Mouse (Mus musculus) intestine, embryonic 15.5 days (tissue): ENCODE measurements around the gene Zmynd19. TPM values are rescaled to one million over a fixed set of nuclear protein-coding genes. Genes with fewer than 3 reads are reported as not detected.

ENCODE experiments used
- ATAC-seq: fragments of 200-750 bp; cut with Nextera tagmentation; 2 replicates; pipeline ENCODE4 v1.8.0; 2017; ENCODE audit warnings: moderate TSS enrichment, moderate library complexity
- H3K27ac ChIP-seq: fragments of 300-500 bp; sonication (generic); 2 replicates; pipeline ENCODE4 v1.5.1; 2015; ENCODE audit warnings: mild to moderate bottlenecking, inconsistent platforms
- H3K27me3 ChIP-seq: fragments of 300-500 bp; sonication (generic); replicated peaks from 2 replicates; pipeline ENCODE4 v1.6.1; 2015; ENCODE audit warnings: inconsistent platforms
- H3K36me3 ChIP-seq: fragments of 300-500 bp; sonication (generic); 2 replicates; pipeline ENCODE4 v1.6.1; 2015; ENCODE audit warnings: inconsistent platforms
- H3K4me1 ChIP-seq: fragments of 300-500 bp; sonication (generic); replicated peaks from 2 replicates; pipeline ENCODE4 v1.6.1; 2015; ENCODE audit warnings: inconsistent platforms
- H3K4me2 ChIP-seq: fragments of 300-500 bp; sonication (generic); replicated peaks from 2 replicates; pipeline ENCODE4 v1.6.1; 2015; ENCODE audit warnings: mild to moderate bottlenecking, inconsistent platforms
- H3K4me3 ChIP-seq: fragments of 300-500 bp; sonication (generic); replicated peaks from 2 replicates; pipeline ENCODE4 v1.5.1; 2015; ENCODE audit warnings: inconsistent platforms
- H3K9ac ChIP-seq: fragments of 300-500 bp; sonication (generic); 2 replicates; pipeline ENCODE4 v1.6.1; 2015; ENCODE audit warnings: inconsistent platforms
- H3K9me3 ChIP-seq: fragments of 300-500 bp; sonication (generic); 2 replicates; pipeline ENCODE4 v1.6.1; 2016; ENCODE audit warnings: inconsistent platforms
- WGBS: fragments of 180-500 bp; shearing (Covaris S2); methylation state at CpG from one replicate; pipeline ENCODE4 v1.1.7; 2015; 5-methylcytosine and 5-hydroxymethylcytosine counted together
- polyA plus RNA-seq: library from polyadenylated mRNA; unstranded; fragments of >200 nt; fragmentation: Nextera tagmentation; extraction: Ambion mirVana; gene quantifications from 2 replicates; pipeline ENCODE4 v1.2.1, GENCODE M21; 2015

The Zmynd19 gene
- polyA plus RNA-seq, 1 experiment from 2014 or later: 16.5 TPM

- no peak for ATAC-seq
- no peaks in the 10 kb centered on the region for H3K36me3 ChIP-seq
- no peaks in the 10 kb centered on the region for H3K9me3 ChIP-seq
- H3K27ac ChIP-seq: no peak overlapping the region
- 83% methylated on average over 9 of the region's 9 CpGs for WGBS
- no peak overlapping the region for H3K9ac ChIP-seq
- no peaks in the 10 kb centered on the region for H3K4me1 ChIP-seq
- no peak overlapping the region for H3K4me3 ChIP-seq
- no peak overlapping the region for H3K4me2 ChIP-seq
- no peaks in the 10 kb centered on the region for H3K27me3 ChIP-seq
These were observed 54.6 kb downstream of the Zmynd19 start for GRCm38 (mm10) chr2:25003946-25004786.

- no peaks in the 10 kb centered on the region for H3K27me3 ChIP-seq
- ATAC-seq: no peak
- no peak overlapping the region for H3K4me3 ChIP-seq
- H3K4me2 ChIP-seq: no peak overlapping the region
- no peaks in the 10 kb centered on the region for H3K4me1 ChIP-seq
- 80% methylated on average over 1 of the region's 1 CpGs for WGBS
- H3K27ac ChIP-seq: no peak overlapping the region
- H3K9me3 ChIP-seq: no peaks in the 10 kb centered on the region
- no peak overlapping the region for H3K9ac ChIP-seq
- no peaks in the 10 kb centered on the region for H3K36me3 ChIP-seq
These were observed 57.2 kb downstream of the Zmynd19 start for GRCm38 (mm10) chr2:25006767-25007166.

GRCm38 (mm10) chr2:25008250-25008649, 58.7 kb downstream of the Zmynd19 start:
- H3K27me3 ChIP-seq: no peaks in the 10 kb centered on the region
- no peak overlapping the region for H3K4me2 ChIP-seq
- no peaks in the 10 kb centered on the region for H3K9me3 ChIP-seq
- H3K4me1 ChIP-seq: no peaks in the 10 kb centered on the region
- H3K27ac ChIP-seq: no peak overlapping the region
- ATAC-seq: no peak
- no peaks in the 10 kb centered on the region for H3K36me3 ChIP-seq
- no peak overlapping the region for H3K4me3 ChIP-seq
- H3K9ac ChIP-seq: no peak overlapping the region

Other genes with a start within 250 kb of the Zmynd19 start
- gene Cacna1b, start 186.6 kb upstream of the Zmynd19 start, polyA plus RNA-seq: 0.70 and 1.2 TPM in 2 replicates
- 71.7 and 72.4 TPM in 2 replicates for gene Ehmt1, start 30.2 kb upstream of the Zmynd19 start, polyA plus RNA-seq
- 79.2 and 90.8 TPM in 2 replicates for gene Arrdc1, start 14.5 kb upstream of the Zmynd19 start, polyA plus RNA-seq
- 21.8 and 24.0 TPM in 2 replicates for gene Dph7, start 12.6 kb downstream of the Zmynd19 start, polyA plus RNA-seq
- gene Mrpl41, start 25.3 kb downstream of the Zmynd19 start, polyA plus RNA-seq: 136 and 141 TPM in 2 replicates
- gene Pnpla7, start 26.2 kb downstream of the Zmynd19 start, polyA plus RNA-seq: 7.7 and 8.5 TPM in 2 replicates
- gene Nsmf, start 104.6 kb downstream of the Zmynd19 start, polyA plus RNA-seq: 48.8 and 50.6 TPM in 2 replicates
- 8.9 and 11.7 TPM in 2 replicates for gene Entpd8, start 130.5 kb downstream of the Zmynd19 start, polyA plus RNA-seq
- gene Noxa1, start 145.4 kb downstream of the Zmynd19 start, polyA plus RNA-seq: 5.6 and 10.0 TPM in 2 replicates
- gene Nrarp, start 231.0 kb downstream of the Zmynd19 start, polyA plus RNA-seq: 14.3 and 19.3 TPM in 2 replicates
- 16.4 and 18.5 TPM in 2 replicates for gene Tor4a, start 247.1 kb downstream of the Zmynd19 start, polyA plus RNA-seq